Mouse (Mus musculus): ENCODE measurements around the gene Masp2.

DNA sequence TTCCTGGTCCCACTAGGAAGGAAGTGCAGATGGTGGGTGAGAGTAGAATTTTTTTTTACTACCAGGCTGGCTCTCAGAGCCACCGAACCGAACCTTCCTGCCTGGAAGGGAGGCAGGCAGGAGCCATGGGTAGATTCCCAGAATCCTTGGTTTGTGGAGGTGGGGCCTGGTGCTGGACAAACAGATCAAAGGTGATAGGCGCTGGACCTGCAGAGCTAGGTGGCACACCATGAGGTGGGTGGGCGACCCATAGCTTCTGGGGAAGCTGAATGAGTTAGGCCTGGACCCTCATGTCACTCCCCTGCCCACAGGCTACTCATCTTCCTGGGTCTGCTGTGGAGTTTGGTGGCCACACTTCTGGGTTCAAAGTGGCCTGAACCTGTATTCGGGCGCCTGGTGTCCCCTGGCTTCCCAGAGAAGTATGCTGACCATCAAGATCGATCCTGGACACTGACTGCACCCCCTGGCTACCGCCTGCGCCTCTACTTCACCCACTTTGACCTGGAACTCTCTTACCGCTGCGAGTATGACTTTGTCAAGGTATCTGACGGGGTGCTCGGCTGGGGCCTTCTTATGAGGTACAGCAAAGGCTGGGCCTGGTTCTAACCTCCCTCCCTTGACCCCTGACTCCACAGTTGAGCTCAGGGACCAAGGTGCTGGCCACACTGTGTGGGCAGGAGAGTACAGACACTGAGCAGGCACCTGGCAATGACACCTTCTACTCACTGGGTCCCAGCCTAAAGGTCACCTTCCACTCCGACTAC lies at the start of gene Masp2:
- no peak for TF ChIP-seq CTCF (IDR thresholded peaks at IDR 0.05)
- TF ChIP-seq EP300 (IDR thresholded peaks at IDR 0.05), result no peak
